Mouse (Mus musculus): Measurements from ENCODE around the gene March10. TPM values are rescaled to one million over a fixed set of nuclear protein-coding genes. Genes with fewer than 3 reads are reported as not detected.

March10 gene
- total and polyA plus RNA-seq, 2 experiments = not detected

DNA sequence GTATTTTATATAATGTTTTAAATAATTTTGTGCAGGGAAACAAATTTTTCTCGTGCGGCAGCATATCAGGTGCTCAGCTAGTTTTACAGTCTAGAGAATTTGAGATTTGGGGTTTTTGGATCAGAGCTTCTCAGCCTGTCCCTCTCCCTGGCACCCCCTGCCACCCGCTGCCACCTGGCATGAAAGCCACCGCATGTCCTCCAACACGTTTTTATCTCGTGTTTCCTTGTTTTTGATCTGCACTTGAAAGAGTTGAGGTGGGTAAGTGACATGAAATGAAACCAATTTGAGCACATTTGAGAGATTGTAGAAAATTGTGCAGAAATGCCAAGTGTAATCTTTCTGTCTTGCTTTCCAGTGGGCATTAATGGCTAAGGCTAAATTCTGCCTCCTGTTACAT lies 11.6 kb downstream of the March10 start:
- no peak for DNase-seq (ENCODE audit: extremely low read depth, low read depth, low spot score)
- no peaks in the 10 kb centered on the region for H3K4me1 ChIP-seq (ENCODE audit: control insufficient read depth, insufficient read depth, low read length)
- TF ChIP-seq CTCF (IDR thresholded peaks at IDR 0.05; ENCODE audit: low read depth, low read length) (no peak), POLR2A (IDR thresholded peaks at IDR 0.05; ENCODE audit: extremely low read depth, insufficient read depth, low read length) (no peak)
- WGBS = 82% methylated on average over 6 of the region's 6 CpGs
- H3K27ac ChIP-seq (replicated peaks; ENCODE audit: insufficient read depth, low read depth, low read length) = no peak overlapping the region
- H3K27me3 ChIP-seq (ENCODE audit: control insufficient read depth, insufficient read depth, low read length) = no peaks in the 10 kb centered on the region
- H3K36me3 ChIP-seq (ENCODE audit: control insufficient read depth, insufficient read depth, low read length) = no peaks in the 10 kb centered on the region
- no peak overlapping the region for H3K4me3 ChIP-seq (ENCODE audit: insufficient read depth, low read depth, low read length)
- H3K9ac ChIP-seq (ENCODE audit: low read depth, low read length) = no peak overlapping the region
- H3K79me2 ChIP-seq (ENCODE audit: control insufficient read depth, insufficient read depth, low read length) = no peaks in the 10 kb centered on the region

GRCm38 (mm10) chr11:105443505-105443904 lies 13.0 kb downstream of the March10 start:
- H3K4me1 ChIP-seq (ENCODE audit: control insufficient read depth, insufficient read depth, low read length) = no peaks in the 10 kb centered on the region
- H3K27ac ChIP-seq (replicated peaks; ENCODE audit: insufficient read depth, low read depth, low read length) = no peak overlapping the region
- DNase-seq (ENCODE audit: extremely low read depth, low read depth, low spot score) = no peak
- H3K27me3 ChIP-seq (ENCODE audit: control insufficient read depth, insufficient read depth, low read length) = no peaks in the 10 kb centered on the region
- H3K4me3 ChIP-seq (ENCODE audit: insufficient read depth, low read depth, low read length) = no peak overlapping the region
- H3K9ac ChIP-seq (ENCODE audit: low read depth, low read length) = no peak overlapping the region
- 72% methylated on average over 5 of the region's 5 CpGs for WGBS
- H3K79me2 ChIP-seq (ENCODE audit: control insufficient read depth, insufficient read depth, low read length) = no peaks in the 10 kb centered on the region
- H3K36me3 ChIP-seq (ENCODE audit: control insufficient read depth, insufficient read depth, low read length) = no peaks in the 10 kb centered on the region
- TF ChIP-seq CTCF (IDR thresholded peaks at IDR 0.05; ENCODE audit: low read depth, low read length) (no peak), POLR2A (IDR thresholded peaks at IDR 0.05; ENCODE audit: extremely low read depth, insufficient read depth, low read length) (no peak)

GRCm38 (mm10) chr11:105439796-105440195 lies 16.7 kb downstream of the March10 start:
- H3K4me3 ChIP-seq (ENCODE audit: insufficient read depth, low read depth, low read length) = no peak overlapping the region
- TF ChIP-seq CTCF (IDR thresholded peaks at IDR 0.05; ENCODE audit: low read depth, low read length) (no peak), POLR2A (IDR thresholded peaks at IDR 0.05; ENCODE audit: extremely low read depth, insufficient read depth, low read length) (no peak)
- H3K36me3 ChIP-seq (ENCODE audit: control insufficient read depth, insufficient read depth, low read length) = no peaks in the 10 kb centered on the region
- no peaks in the 10 kb centered on the region for H3K4me1 ChIP-seq (ENCODE audit: control insufficient read depth, insufficient read depth, low read length)
- no peaks in the 10 kb centered on the region for H3K79me2 ChIP-seq (ENCODE audit: control insufficient read depth, insufficient read depth, low read length)
- no peak for DNase-seq (ENCODE audit: extremely low read depth, low read depth, low spot score)
- no peak overlapping the region for H3K9ac ChIP-seq (ENCODE audit: low read depth, low read length)
- H3K27me3 ChIP-seq (ENCODE audit: control insufficient read depth, insufficient read depth, low read length) = no peaks in the 10 kb centered on the region
- no peak overlapping the region for H3K27ac ChIP-seq (replicated peaks; ENCODE audit: insufficient read depth, low read depth, low read length)
- WGBS = 78% methylated on average over 7 of the region's 7 CpGs

- WGBS = 80% methylated on average over 7 of the region's 7 CpGs
- no peaks in the 10 kb centered on the region for H3K27me3 ChIP-seq (ENCODE audit: control insufficient read depth, insufficient read depth, low read length)
- TF ChIP-seq POLR2A (IDR thresholded peaks at IDR 0.05; ENCODE audit: extremely low read depth, insufficient read depth, low read length) = no peak
- no peak for TF ChIP-seq CTCF (IDR thresholded peaks at IDR 0.05; ENCODE audit: low read depth, low read length)
- no peak overlapping the region for H3K4me3 ChIP-seq (ENCODE audit: insufficient read depth, low read depth, low read length)
- no peak overlapping the region for H3K27ac ChIP-seq (replicated peaks; ENCODE audit: insufficient read depth, low read depth, low read length)
- H3K4me1 ChIP-seq (ENCODE audit: control insufficient read depth, insufficient read depth, low read length) = no peaks in the 10 kb centered on the region
- no peak overlapping the region for H3K9ac ChIP-seq (ENCODE audit: low read depth, low read length)
- no peaks in the 10 kb centered on the region for H3K79me2 ChIP-seq (ENCODE audit: control insufficient read depth, insufficient read depth, low read length)
- no peak for DNase-seq (ENCODE audit: extremely low read depth, low read depth, low spot score)
- H3K36me3 ChIP-seq (ENCODE audit: control insufficient read depth, insufficient read depth, low read length) = no peaks in the 10 kb centered on the region
Observed at GRCm38 (mm10) chr11:105438907-105439306, 17.6 kb downstream of the March10 start.

- no peak for DNase-seq (ENCODE audit: extremely low read depth, low read depth, low spot score)
- WGBS = 38% methylated on average over 5 of the region's 5 CpGs
Observed at GRCm38 (mm10) chr11:105426441-105426840, 30.1 kb downstream of the March10 start.

GRCm38 (mm10) chr11:105424643-105425042 lies 31.9 kb downstream of the March10 start:
- Histone ChIP-seq H3K9ac (ENCODE audit: low read depth, low read length) (no peak overlapping the region), H3K27ac (replicated peaks; ENCODE audit: insufficient read depth, low read depth, low read length) (no peak overlapping the region), H3K79me2 (ENCODE audit: control insufficient read depth, insufficient read depth, low read length) (no peaks in the 10 kb centered on the region), H3K4me1 (ENCODE audit: control insufficient read depth, insufficient read depth, low read length) (no peaks in the 10 kb centered on the region), H3K36me3 (ENCODE audit: control insufficient read depth, insufficient read depth, low read length) (no peaks in the 10 kb centered on the region), H3K4me3 (ENCODE audit: insufficient read depth, low read depth, low read length) (no peak overlapping the region), H3K27me3 (ENCODE audit: control insufficient read depth, insufficient read depth, low read length) (no peaks in the 10 kb centered on the region)
- 93% methylated on average over 4 of the region's 4 CpGs for WGBS
- TF ChIP-seq CTCF (IDR thresholded peaks at IDR 0.05; ENCODE audit: low read depth, low read length) (no peak), POLR2A (IDR thresholded peaks at IDR 0.05; ENCODE audit: extremely low read depth, insufficient read depth, low read length) (no peak)
- no peak for DNase-seq (ENCODE audit: extremely low read depth, low read depth, low spot score)

More at GRCm38 (mm10) chr11:105426441-105426840, 30.1 kb downstream of the March10 start:
- no peaks in the 10 kb centered on the region for H3K36me3 ChIP-seq (ENCODE audit: control insufficient read depth, insufficient read depth, low read length)
- TF ChIP-seq POLR2A (IDR thresholded peaks at IDR 0.05; ENCODE audit: extremely low read depth, insufficient read depth, low read length) (no peak), CTCF (IDR thresholded peaks at IDR 0.05; ENCODE audit: low read depth, low read length) (no peak)
- no peaks in the 10 kb centered on the region for H3K79me2 ChIP-seq (ENCODE audit: control insufficient read depth, insufficient read depth, low read length)
- H3K4me3 ChIP-seq (ENCODE audit: insufficient read depth, low read depth, low read length) = no peak overlapping the region
- H3K27ac ChIP-seq (replicated peaks; ENCODE audit: insufficient read depth, low read depth, low read length) = no peak overlapping the region
- no peaks in the 10 kb centered on the region for H3K27me3 ChIP-seq (ENCODE audit: control insufficient read depth, insufficient read depth, low read length)
- H3K4me1 ChIP-seq (ENCODE audit: control insufficient read depth, insufficient read depth, low read length) = no peaks in the 10 kb centered on the region
- no peak overlapping the region for H3K9ac ChIP-seq (ENCODE audit: low read depth, low read length)

Data from liver, adult 2 months (tissue).